Mouse (Mus musculus): ENCODE data around the gene Tbx18. TPM values are rescaled to one million over a fixed set of nuclear protein-coding genes. Genes with fewer than 3 reads are reported as not detected.

The Tbx18 gene
- total and polyA plus RNA-seq, 3 experiments = 1.9 to 4.4 (median 4.0) TPM

- no peak for TF ChIP-seq POLR2A (IDR thresholded peaks at IDR 0.05; ENCODE audit: insufficient read depth, low read depth, low read length)
- no peak for TF ChIP-seq CTCF (IDR thresholded peaks at IDR 0.05)
- no peak for TF ChIP-seq EP300 (IDR thresholded peaks at IDR 0.05; ENCODE audit: insufficient read depth, low read depth, low read length)
- Histone ChIP-seq H3K4me3 (peak overlapping the region; percentile 56), H3K27me3 (ENCODE audit: control insufficient read depth, insufficient read depth, low read length) (peaks cover 18% of the 10 kb centered on the region), H3K27ac (peak overlapping the region; percentile 73), H3K79me2 (replicated peaks; ENCODE audit: control insufficient read depth, insufficient read depth, low read length) (no peaks in the 10 kb centered on the region), H3K36me3 (ENCODE audit: control insufficient read depth, insufficient read depth, low read length) (no peaks in the 10 kb centered on the region; the same call in 1 of the 2 replicates), H3K4me1 (ENCODE audit: control insufficient read depth, insufficient read depth, low read length) (no peaks in the 10 kb centered on the region), H3K9ac (ENCODE audit: low read depth, low read length) (peak overlapping the region; percentile 83)
- WGBS = 2% methylated on average over 75 of the region's 75 CpGs
- intact Hi-C loops (cut with DNase I) = loop anchor here (10.0 kb wide), 2 partner anchors 115 to 345 kb away; no protein-coding TSS in a partner anchor
- peak in 1 of 2 experiments; percentile 55 for DNase-seq
Observed at GRCm38 (mm10) chr9:87729316-87730270, 1.5 kb downstream of the Tbx18 start.

- 51% methylated on average over 3 of the region's 3 CpGs for WGBS
- intact Hi-C loops (cut with DNase I) = no loop called here
- no peak overlapping the region for H3K4me3 ChIP-seq
- TF ChIP-seq EP300 (IDR thresholded peaks at IDR 0.05; ENCODE audit: insufficient read depth, low read depth, low read length) = no peak
- no peak for TF ChIP-seq POLR2A (IDR thresholded peaks at IDR 0.05; ENCODE audit: insufficient read depth, low read depth, low read length)
- TF ChIP-seq CTCF (IDR thresholded peaks at IDR 0.05) = no peak
- H3K9ac ChIP-seq (ENCODE audit: low read depth, low read length) = no peak overlapping the region
- no peaks in the 10 kb centered on the region for H3K79me2 ChIP-seq (replicated peaks; ENCODE audit: control insufficient read depth, insufficient read depth, low read length)
- H3K36me3 ChIP-seq (ENCODE audit: control insufficient read depth, insufficient read depth, low read length) = no peaks in the 10 kb centered on the region; the same call in 1 of the 2 replicates
- no peak for DNase-seq
- no peak overlapping the region for H3K27ac ChIP-seq
- H3K27me3 ChIP-seq (ENCODE audit: control insufficient read depth, insufficient read depth, low read length) = peaks cover 18% of the 10 kb centered on the region
- H3K4me1 ChIP-seq (ENCODE audit: control insufficient read depth, insufficient read depth, low read length) = no peaks in the 10 kb centered on the region
Observed at GRCm38 (mm10) chr9:87728107-87728506, 3.0 kb downstream of the Tbx18 start.

- H3K9ac ChIP-seq (ENCODE audit: low read depth, low read length) = no peak overlapping the region
- no peaks in the 10 kb centered on the region for H3K4me1 ChIP-seq (ENCODE audit: control insufficient read depth, insufficient read depth, low read length)
- H3K27ac ChIP-seq = no peak overlapping the region
- no peaks in the 10 kb centered on the region for H3K79me2 ChIP-seq (replicated peaks; ENCODE audit: control insufficient read depth, insufficient read depth, low read length)
- no peak overlapping the region for H3K4me3 ChIP-seq
- H3K36me3 ChIP-seq (ENCODE audit: control insufficient read depth, insufficient read depth, low read length) = no peaks in the 10 kb centered on the region; the same call in 1 of the 2 replicates
- intact Hi-C loops (cut with DNase I) = no loop called here
- H3K27me3 ChIP-seq (ENCODE audit: control insufficient read depth, insufficient read depth, low read length) = peaks cover 18% of the 10 kb centered on the region
- no peak for DNase-seq
- WGBS = 39% methylated on average over 12 of the region's 12 CpGs
- no peak for TF ChIP-seq POLR2A (IDR thresholded peaks at IDR 0.05; ENCODE audit: insufficient read depth, low read depth, low read length)
- no peak for TF ChIP-seq CTCF (IDR thresholded peaks at IDR 0.05)
- no peak for TF ChIP-seq EP300 (IDR thresholded peaks at IDR 0.05; ENCODE audit: insufficient read depth, low read depth, low read length)
Observed at GRCm38 (mm10) chr9:87727155-87727953, 3.7 kb downstream of the Tbx18 start.

DNA sequence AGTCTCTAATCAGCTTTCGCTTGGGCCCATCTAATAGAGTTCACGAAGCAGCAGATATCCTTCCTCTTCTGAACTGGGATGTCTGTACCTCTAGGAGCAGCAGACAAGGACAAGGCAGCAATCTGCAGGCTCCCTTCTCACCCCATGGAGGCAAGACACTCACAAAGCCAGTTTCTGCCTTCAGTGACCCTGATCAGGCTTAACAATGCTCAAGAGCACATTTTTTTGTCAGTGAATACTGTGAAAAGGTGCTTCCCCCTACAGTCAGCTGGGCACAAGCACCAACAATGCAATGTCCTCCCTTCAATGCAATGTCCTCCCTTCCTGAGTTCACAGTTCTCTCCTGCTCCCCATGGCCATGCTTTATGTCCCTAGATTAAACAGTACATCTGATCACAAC is 9.3 kb downstream of the Tbx18 start:
- Histone ChIP-seq H3K4me3 (no peak overlapping the region), H3K27ac (no peak overlapping the region; the same call in 1 of the 2 replicates), H3K27me3 (ENCODE audit: control insufficient read depth, insufficient read depth, low read length) (no peaks in the 10 kb centered on the region; the same call in 1 of the 2 replicates), H3K9ac (ENCODE audit: low read depth, low read length) (no peak overlapping the region), H3K36me3 (ENCODE audit: control insufficient read depth, insufficient read depth, low read length) (no peaks in the 10 kb centered on the region), H3K4me1 (ENCODE audit: control insufficient read depth, insufficient read depth, low read length) (no peaks in the 10 kb centered on the region; the same call in 1 of the 2 replicates), H3K79me2 (replicated peaks; ENCODE audit: control insufficient read depth, insufficient read depth, low read length) (no peaks in the 10 kb centered on the region)
- intact Hi-C loops (cut with DNase I) = no loop called here
- no peak for DNase-seq
- TF ChIP-seq POLR2A (IDR thresholded peaks at IDR 0.05; ENCODE audit: insufficient read depth, low read depth, low read length) = no peak
- TF ChIP-seq CTCF (IDR thresholded peaks at IDR 0.05) = no peak
- TF ChIP-seq EP300 (IDR thresholded peaks at IDR 0.05; ENCODE audit: insufficient read depth, low read depth, low read length) = no peak
- 45% methylated on average over 2 of the region's 2 CpGs for WGBS

DNA sequence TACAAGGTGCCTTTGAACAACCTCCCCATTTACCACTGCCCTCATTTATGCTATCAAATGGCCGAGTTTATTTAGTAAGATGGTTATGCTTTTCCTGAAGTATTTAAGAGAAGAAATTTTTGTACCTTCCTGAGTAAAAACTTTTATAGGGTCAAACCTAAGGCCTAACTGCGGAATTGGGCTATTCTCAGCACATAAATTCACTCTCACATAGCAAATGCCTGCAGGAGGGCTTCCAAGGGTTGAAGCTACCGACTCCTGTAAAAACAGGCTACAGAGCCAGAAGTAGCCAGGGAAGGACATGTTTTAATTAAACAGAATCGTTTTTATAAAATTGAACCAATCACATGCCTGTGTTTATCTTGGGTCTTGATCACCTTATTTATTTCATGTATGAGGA is 20.7 kb downstream of the Tbx18 start:
- H3K79me2 ChIP-seq (replicated peaks; ENCODE audit: control insufficient read depth, insufficient read depth, low read length) = no peaks in the 10 kb centered on the region
- H3K4me1 ChIP-seq (ENCODE audit: control insufficient read depth, insufficient read depth, low read length) = no peaks in the 10 kb centered on the region; the same call in 1 of the 2 replicates
- intact Hi-C loops (cut with DNase I) = no loop called here
- H3K27ac ChIP-seq = no peak overlapping the region
- H3K4me3 ChIP-seq = no peak overlapping the region
- 71% methylated on average over 4 of the region's 4 CpGs for WGBS
- DNase-seq = no peak
- TF ChIP-seq CTCF (IDR thresholded peaks at IDR 0.05) (no peak), POLR2A (IDR thresholded peaks at IDR 0.05; ENCODE audit: insufficient read depth, low read depth, low read length) (no peak), EP300 (IDR thresholded peaks at IDR 0.05; ENCODE audit: insufficient read depth, low read depth, low read length) (no peak)
- H3K9ac ChIP-seq (ENCODE audit: low read depth, low read length) = no peak overlapping the region
- H3K27me3 ChIP-seq (ENCODE audit: control insufficient read depth, insufficient read depth, low read length) = no peaks in the 10 kb centered on the region
- no peaks in the 10 kb centered on the region; the same call in 1 of the 2 replicates for H3K36me3 ChIP-seq (ENCODE audit: control insufficient read depth, insufficient read depth, low read length)
